Comparison of ENCODE assay signal across 21 mouse cellular contexts in genomic region chr12:18387821-18388220, GRCm38 (mm10).
A peak's percentile ranks its signal among the peaks of the same experiment; 100 is the strongest.
DNase-seq lines count a peak whose midpoint lies in the region; ATAC-seq and TF ChIP-seq lines count a peak whose summit lies in the region.
"Had no signal": no experiment of that assay in that cellular context is flagged by ENCODE, and none has a peak within 500 bp of the region (broad histone marks: within the 10 kb centered on the region; RNA-seq: fewer than 3 reads in every experiment).

No protein-coding gene starts in this region.

- H3K27me3 ChIP-seq in heart, embryonic 12.5 days (replicated peaks) = peaks cover 11% of the 10 kb centered on the region
- no peaks in the 10 kb centered on the region for H3K27me3 ChIP-seq in testis, adult 2 months (ENCODE audit: control insufficient read depth, insufficient read depth, low read length)
- 0 out of 2 replicates have a peak, but pooled peaks cover 3% of the 10 kb centered on the region for H3K27me3 ChIP-seq in embryonic facial prominence, embryonic 10.5 days (replicated peaks; ENCODE audit: low read depth, poor library complexity, severe bottlenecking)
- H3K27me3 ChIP-seq: CH12.LX; embryonic facial prominence, embryonic 15.5 days; hindbrain, embryonic 12.5 days had no signal

- intact Hi-C loops in heart, postnatal 25 days (cut with DNase I) = no loop called here

- no peaks in the 10 kb centered on the region for H3K4me1 ChIP-seq in heart, embryonic 12.5 days (replicated peaks)
- H3K4me1 ChIP-seq in testis, adult 2 months (ENCODE audit: control insufficient read depth, insufficient read depth, low read length) = peaks cover 9% of the 10 kb centered on the region
- H3K4me1 ChIP-seq in embryonic facial prominence, embryonic 10.5 days = no peaks in the 10 kb centered on the region
- H3K4me1 ChIP-seq: embryonic facial prominence, embryonic 15.5 days; forebrain, embryonic 10.5 days; hindbrain, embryonic 12.5 days had no signal

- no peaks in the 10 kb centered on the region for H3K36me3 ChIP-seq in heart, embryonic 12.5 days
- no peaks in the 10 kb centered on the region for H3K36me3 ChIP-seq in testis, adult 2 months (ENCODE audit: control insufficient read depth, insufficient read depth, low read length)
- no peaks in the 10 kb centered on the region for H3K36me3 ChIP-seq in embryonic facial prominence, embryonic 10.5 days (replicated peaks)
- H3K36me3 ChIP-seq: embryonic facial prominence, embryonic 15.5 days; forebrain, embryonic 10.5 days; hindbrain, embryonic 12.5 days had no signal

- peak overlapping the region; percentile 4; the same call in 1 of the 2 replicates for H3K4me3 ChIP-seq in heart, embryonic 12.5 days
- peak overlapping the region; percentile 58 for H3K4me3 ChIP-seq in testis, adult 2 months (ENCODE audit: control insufficient read depth, low read depth, low read length)
- H3K4me3 ChIP-seq in embryonic facial prominence, embryonic 10.5 days = no peak overlapping the region
- H3K4me3 ChIP-seq: embryonic facial prominence, embryonic 15.5 days; erythroblast, embryonic 14.5 days; forebrain, embryonic 10.5 days; gastrocnemius, adult 2 months; hindbrain, embryonic 12.5 days had no signal

- no peak overlapping the region for H3K27ac ChIP-seq in heart, embryonic 12.5 days (ENCODE audit: poor library complexity, severe bottlenecking)
- no peak overlapping the region for H3K27ac ChIP-seq in testis, adult 2 months (ENCODE audit: control insufficient read depth, insufficient read depth, low read depth, low read length)
- no peak overlapping the region for H3K27ac ChIP-seq in embryonic facial prominence, embryonic 10.5 days (replicated peaks)
- H3K27ac ChIP-seq: embryonic facial prominence, embryonic 15.5 days; forebrain, embryonic 10.5 days; gastrocnemius, adult 2 months; hindbrain, embryonic 12.5 days had no signal

- no peak for TF ChIP-seq POLR2A in testis, adult 2 months (IDR thresholded peaks at IDR 0.05; ENCODE audit: control insufficient read depth, low read depth, low read length)

- no peak overlapping the region for H3K9ac ChIP-seq in heart, embryonic 12.5 days
- H3K9ac ChIP-seq: embryonic facial prominence, embryonic 15.5 days; hindbrain, embryonic 12.5 days had no signal

- DNase-seq in heart, postnatal 25 days (ENCODE audit: low spot score) = no peak
- DNase-seq in testis, postnatal 10 days (ENCODE audit: low spot score) = no peak
- DNase-seq in ZHBTc4 (ENCODE audit: low read depth, low spot score) = peak; percentile 61
- DNase-seq in embryonic facial prominence, embryonic 10.5 days (ENCODE audit: low spot score) = no peak
- DNase-seq: adrenal gland, adult 2 months; adrenal gland, postnatal 25 days; cerebellum, adult 18-20 months; cerebellum, adult 9-11 months; gastrocnemius, adult 2 months; gastrocnemius, postnatal 25 days; heart, postnatal 4 days had no signal

- H3K9me3 ChIP-seq in heart, embryonic 12.5 days (replicated peaks) = peaks cover 59% of the 10 kb centered on the region
- H3K9me3 ChIP-seq in embryonic facial prominence, embryonic 10.5 days = peaks cover 68% of the 10 kb centered on the region

- ATAC-seq in heart, embryonic 12.5 days (ENCODE audit: insufficient number of reproducible peaks, low FRiP score) = no peak
- ATAC-seq: forebrain, embryonic 14.5 days; hindbrain, embryonic 16.5 days; inflammation-experienced regulatory T-cells, adult 6 months had no signal

- TF ChIP-seq CTCF in testis, adult 2 months (IDR thresholded peaks at IDR 0.05; ENCODE audit: control insufficient read depth, insufficient read depth, insufficient replicate concordance, low read depth, low read length) = no peak

- H3K4me2 ChIP-seq in heart, embryonic 12.5 days = no peak overlapping the region; the same call in 1 of the 2 replicates
- H3K4me2 ChIP-seq: embryonic facial prominence, embryonic 15.5 days; hindbrain, embryonic 12.5 days had no signal

- WGBS in heart, embryonic 12.5 days = 8% methylated on average over 28 of the region's 28 CpGs
- WGBS in embryonic facial prominence, embryonic 10.5 days = 30% methylated on average over 28 of the region's 28 CpGs
